Mouse (Mus musculus): Measurements from ENCODE around the gene Mphosph10.

Gene Mphosph10

GRCm38 (mm10) chr7:64392122-64392818 lies at the start of gene Mphosph10, which contains the start of gene Mcee:
TSS of gene Mphosph10 (minus strand) at chr7:64392268.
TSS of gene Mcee (plus strand) at chr7:64392607.
- DNase-seq (ENCODE audit: low read depth, low spot score): peak; percentile 98

- no peak for DNase-seq (ENCODE audit: low read depth, low spot score)
Measured at GRCm38 (mm10) chr7:64440519-64440918, 48.5 kb upstream of the Mphosph10 start.

GRCm38 (mm10) chr7:64439595-64440518 lies 47.8 kb upstream of the Mphosph10 start:
- no peak for DNase-seq (ENCODE audit: low read depth, low spot score)

- peak; percentile 17 for DNase-seq (ENCODE audit: low read depth, low spot score)
Measured at GRCm38 (mm10) chr7:64424861-64425260, 32.8 kb upstream of the Mphosph10 start.

- DNase-seq (ENCODE audit: low read depth, low spot score): no peak
Measured at GRCm38 (mm10) chr7:64403989-64404388, 11.9 kb upstream of the Mphosph10 start.

- no peak for DNase-seq (ENCODE audit: low read depth, low spot score)
Measured at GRCm38 (mm10) chr7:64402452-64402851, 10.4 kb upstream of the Mphosph10 start.

- DNase-seq (ENCODE audit: low read depth, low spot score): no peak
Measured at GRCm38 (mm10) chr7:64400725-64401124, 8.7 kb upstream of the Mphosph10 start.

- DNase-seq (ENCODE audit: low read depth, low spot score): no peak
Measured at GRCm38 (mm10) chr7:64392819-64393151, 717 bp upstream of the Mphosph10 start.

- DNase-seq (ENCODE audit: low read depth, low spot score): peak; percentile 39
Measured at GRCm38 (mm10) chr7:64391479-64391878, 589 bp downstream of the Mphosph10 start.

GRCm38 (mm10) chr7:64373830-64374562 lies 18.1 kb downstream of the Mphosph10 start, which contains the start of gene Fan1:
TSS of gene Fan1 (minus strand) at chr7:64374095.
- peak; percentile 89 for DNase-seq (ENCODE audit: low read depth, low spot score)

GRCm38 (mm10) chr7:64373147-64373829 lies 18.8 kb downstream of the Mphosph10 start:
- peak; percentile 28 for DNase-seq (ENCODE audit: low read depth, low spot score)

GRCm38 (mm10) chr7:64371940-64372878 lies 19.9 kb downstream of the Mphosph10 start:
- DNase-seq (ENCODE audit: low read depth, low spot score): no peak

GRCm38 (mm10) chr7:64369841-64370240 lies 22.2 kb downstream of the Mphosph10 start:
- DNase-seq (ENCODE audit: low read depth, low spot score): no peak

GRCm38 (mm10) chr7:64365863-64366262 lies 26.2 kb downstream of the Mphosph10 start:
- no peak for DNase-seq (ENCODE audit: low read depth, low spot score)

GRCm38 (mm10) chr7:64360586-64360945 lies 31.5 kb downstream of the Mphosph10 start:
- DNase-seq (ENCODE audit: low read depth, low spot score): no peak

- no peak for DNase-seq (ENCODE audit: low read depth, low spot score)
Measured at GRCm38 (mm10) chr7:64359943-64360585, 32.0 kb downstream of the Mphosph10 start.

- DNase-seq (ENCODE audit: low read depth, low spot score): no peak
Measured at GRCm38 (mm10) chr7:64358666-64359065, 33.4 kb downstream of the Mphosph10 start.

GRCm38 (mm10) chr7:64357405-64357804 lies 34.7 kb downstream of the Mphosph10 start:
- no peak for DNase-seq (ENCODE audit: low read depth, low spot score)

- no peak for DNase-seq (ENCODE audit: low read depth, low spot score)
Measured at GRCm38 (mm10) chr7:64356661-64357060, 35.4 kb downstream of the Mphosph10 start.

- DNase-seq (ENCODE audit: low read depth, low spot score): no peak
Measured at GRCm38 (mm10) chr7:64354206-64354605, 37.9 kb downstream of the Mphosph10 start.

Data from R1 (cell line).